Mouse (Mus musculus) left cerebral cortex, postnatal 10 days (tissue): ENCODE data around the gene Prrt2. TPM values are rescaled to one million over a fixed set of nuclear protein-coding genes. Genes with fewer than 3 reads are reported as not detected.
A peak's percentile ranks its signal among the peaks of the same experiment; 100 is the strongest.

Source experiments
- DNase-seq, 2 experiments: peaks; one replicate each; pipeline ENCODE4 v3.0.0; 2021 to 2022; ENCODE audit warnings: low spot score in 2 of 2, mixed read lengths in 1 of 2; ENCODE audit errors: extremely low spot score in 1 of 2
- intact Hi-C: fragments of 180-260 bp; cut with DNase I; formaldehyde crosslinking; loops from one replicate; pipeline ENCODE4 v1.15.1; 2025
- total RNA-seq, 2 experiments: library from RNA; stranded (reverse); gene quantifications; 2 replicates each; pipeline ENCODE4 v1.2.3; 2021

The Prrt2 gene
- total RNA-seq, 2 experiments from 2014 or later = 182 to 196 TPM

- intact Hi-C loops = loop anchor here (5.0 kb wide), 1 partner anchor 80 kb away; no protein-coding TSS in a partner anchor
- DNase-seq = no peak
Observed at GRCm38 (mm10) chr7:127021563-127022527, 834 bp upstream of the Prrt2 start.

- DNase-seq = no peak
- intact Hi-C loops = loop anchor here (5.0 kb wide), 1 partner anchor 82 kb away; no protein-coding TSS in a partner anchor
Observed at GRCm38 (mm10) chr7:127020491-127020890, 520 bp downstream of the Prrt2 start.

GRCm38 (mm10) chr7:127020031-127020430 lies 980 bp downstream of the Prrt2 start:
- intact Hi-C loops = loop anchor here (5.0 kb wide), 1 partner anchor 82 kb away; no protein-coding TSS in a partner anchor
- no peak for DNase-seq

GRCm38 (mm10) chr7:127019306-127019960 lies 1.6 kb downstream of the Prrt2 start:
- no peak for DNase-seq
- intact Hi-C loops = loop anchor here (5.0 kb wide), 1 partner anchor 42 kb away; the partner anchor contains the start of genes Cdipt and Cdiptos

- no peak for DNase-seq
- intact Hi-C loops = loop anchor here (5.0 kb wide), 1 partner anchor 41 kb away; the partner anchor contains the start of genes Cdipt and Cdiptos
Observed at GRCm38 (mm10) chr7:127018416-127019305, 2.4 kb downstream of the Prrt2 start.

GRCm38 (mm10) chr7:127017950-127018345 lies 3.1 kb downstream of the Prrt2 start:
- no peak for DNase-seq

GRCm38 (mm10) chr7:127016971-127017949 lies 3.8 kb downstream of the Prrt2 start, which contains the start of gene Pagr1a:
Pagr1a (minus strand) TSS chr7:127017352.
- intact Hi-C loops = loop anchor here (5.0 kb wide), 1 partner anchor 40 kb away; the partner anchor contains the start of genes Cdipt and Cdiptos
- peak; percentile 96 to 98 for DNase-seq

More at GRCm38 (mm10) chr7:127017950-127018345, 3.1 kb downstream of the Prrt2 start:
- intact Hi-C loops = loop anchor here (5.0 kb wide), 1 partner anchor 41 kb away; the partner anchor contains the start of genes Cdipt and Cdiptos

GRCm38 (mm10) chr7:127016486-127016938 lies 4.5 kb downstream of the Prrt2 start:
- intact Hi-C loops = loop anchor here (5.0 kb wide), 1 partner anchor 39 kb away; the partner anchor contains the start of genes Cdipt and Cdiptos
- peak in 1 of 2 experiments; percentile 79 for DNase-seq

GRCm38 (mm10) chr7:127016481-127016485 lies 4.7 kb downstream of the Prrt2 start, which contains the start of gene Pagr1b:
Pagr1b (minus strand) TSS chr7:127016484.
- no peak for DNase-seq
- intact Hi-C loops = loop anchor here (5.0 kb wide), 1 partner anchor 39 kb away; the partner anchor contains the start of genes Cdipt and Cdiptos

- DNase-seq = no peak
- intact Hi-C loops = loop anchor here (5.0 kb wide), 1 partner anchor 39 kb away; the partner anchor contains the start of genes Cdipt and Cdiptos
Observed at GRCm38 (mm10) chr7:127016081-127016480, 4.9 kb downstream of the Prrt2 start.

- intact Hi-C loops = loop anchor here (5.0 kb wide), 1 partner anchor 38 kb away; the partner anchor contains the start of genes Cdipt and Cdiptos
- no peak for DNase-seq
Observed at GRCm38 (mm10) chr7:127014993-127015392, 6.0 kb downstream of the Prrt2 start.

- intact Hi-C loops = no loop called here
- DNase-seq = peak in 1 of 2 experiments; percentile 74
Observed at GRCm38 (mm10) chr7:127014320-127014719, 6.7 kb downstream of the Prrt2 start, which contains the start of gene Mvp. Mvp (minus strand) TSS chr7:127014621.

- intact Hi-C loops = no loop called here
- no peak for DNase-seq
Observed at GRCm38 (mm10) chr7:127013385-127013784, 7.6 kb downstream of the Prrt2 start.

- DNase-seq = no peak
- intact Hi-C loops = no loop called here
Observed at GRCm38 (mm10) chr7:127012845-127013244, 8.2 kb downstream of the Prrt2 start.

- intact Hi-C loops = no loop called here
- no peak for DNase-seq
Observed at GRCm38 (mm10) chr7:127012374-127012773, 8.6 kb downstream of the Prrt2 start.

GRCm38 (mm10) chr7:127011717-127012116 lies 9.3 kb downstream of the Prrt2 start:
- DNase-seq = no peak
- intact Hi-C loops = no loop called here

GRCm38 (mm10) chr7:127011051-127011450 lies 10.0 kb downstream of the Prrt2 start:
- no peak for DNase-seq
- intact Hi-C loops = no loop called here
